Mouse (Mus musculus) mesoderm, embryonic 11.5 days (tissue): ENCODE data around the gene Glycam1.
"Not testable (repeated sequence)": the region's sequence is repeated elsewhere in the genome, so short reads cannot be mapped to it uniquely, and the experiment has no call there.

Experiments
- DNase-seq: peaks from one replicate; pipeline ENCODE4 v3.0.0-alpha.2; 2012; ENCODE audit warnings: low read depth, low spot score

The Glycam1 gene

GRCm38 (mm10) chr15:103564981-103565380 is at the start of gene Glycam1:
Gene Glycam1, minus strand, starts transcription at chr15:103565081.
- DNase-seq = no peak

DNA sequence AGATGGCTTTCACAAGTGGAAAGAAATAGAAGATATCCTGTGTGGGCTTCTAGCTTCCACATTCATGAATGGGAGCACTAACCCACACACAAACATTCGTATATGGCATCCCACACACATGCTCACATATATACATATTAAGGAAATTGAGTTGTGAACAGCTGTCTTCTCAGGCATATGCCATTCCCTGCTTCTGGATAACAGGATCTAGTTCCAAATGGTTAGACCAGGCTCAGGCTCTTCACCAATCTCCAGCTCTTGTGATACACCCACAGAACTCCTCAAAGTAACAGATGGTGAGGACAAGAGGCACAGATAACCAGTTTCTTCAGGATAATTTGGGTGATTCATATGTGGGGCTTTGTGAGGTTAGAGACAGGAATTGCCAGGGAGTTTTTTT is 39.6 kb upstream of the Glycam1 start:
- no peak for DNase-seq

DNA sequence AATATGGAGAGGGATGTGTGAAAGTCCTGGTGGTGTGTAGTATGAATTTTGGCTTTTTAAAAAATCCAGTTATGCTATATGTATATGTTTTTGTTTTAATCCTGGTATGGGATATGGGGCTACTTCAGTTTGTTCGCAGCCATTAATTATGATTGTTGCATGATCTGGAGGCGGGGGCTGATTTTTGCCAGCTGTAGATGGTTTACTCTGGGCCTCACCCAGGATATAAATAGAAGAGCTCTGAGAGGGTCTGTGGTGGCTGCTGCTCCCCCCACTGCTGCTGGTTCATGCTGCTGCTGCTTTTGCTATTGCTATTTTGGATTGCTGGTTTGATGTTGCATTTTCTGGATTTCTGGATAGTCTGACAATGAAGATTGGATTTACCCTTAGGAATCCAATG is 25.9 kb upstream of the Glycam1 start:
- no peak for DNase-seq

DNA sequence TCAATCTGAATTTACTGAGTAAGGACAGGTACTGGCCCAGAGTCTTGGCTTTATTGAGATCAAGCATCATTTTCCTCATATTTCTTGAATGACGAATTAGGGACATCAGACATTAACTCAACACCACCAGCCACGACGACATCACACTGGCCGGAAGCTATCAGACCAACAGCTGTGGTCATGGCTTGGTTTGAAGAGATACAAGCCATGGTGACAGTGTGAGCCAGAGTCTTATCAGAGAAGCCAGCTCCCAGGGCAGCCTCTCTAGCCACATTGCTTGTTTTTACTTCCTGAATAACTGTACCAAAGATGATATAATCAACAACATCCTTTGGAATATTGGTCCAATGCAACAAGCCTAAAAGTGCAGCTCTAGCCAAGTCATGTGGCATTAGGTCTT is 22.9 kb upstream of the Glycam1 start:
- not testable (repeated sequence) for DNase-seq

DNA sequence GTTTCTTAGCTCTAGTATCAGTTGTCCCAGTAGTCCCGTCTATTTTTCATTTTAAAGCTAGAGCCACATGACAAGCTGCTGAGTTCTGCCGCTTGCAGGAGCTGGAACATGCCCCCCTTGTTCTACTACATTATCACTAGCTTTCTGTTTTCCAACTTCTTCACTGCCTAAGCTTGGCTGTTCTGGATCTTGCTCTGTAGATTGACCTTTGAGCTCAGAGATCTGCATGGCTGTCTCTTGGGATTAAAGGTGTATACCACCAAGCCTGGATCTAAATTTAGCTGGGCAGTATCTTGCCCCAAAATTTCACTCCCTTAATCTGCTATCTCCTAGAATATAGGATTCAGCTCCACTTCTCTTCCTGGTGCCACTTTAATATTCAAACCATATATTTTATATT is 21.0 kb upstream of the Glycam1 start:
- no peak for DNase-seq

GRCm38 (mm10) chr15:103552096-103552690 is 12.7 kb downstream of the Glycam1 start:
- DNase-seq = peak; percentile 68

DNA sequence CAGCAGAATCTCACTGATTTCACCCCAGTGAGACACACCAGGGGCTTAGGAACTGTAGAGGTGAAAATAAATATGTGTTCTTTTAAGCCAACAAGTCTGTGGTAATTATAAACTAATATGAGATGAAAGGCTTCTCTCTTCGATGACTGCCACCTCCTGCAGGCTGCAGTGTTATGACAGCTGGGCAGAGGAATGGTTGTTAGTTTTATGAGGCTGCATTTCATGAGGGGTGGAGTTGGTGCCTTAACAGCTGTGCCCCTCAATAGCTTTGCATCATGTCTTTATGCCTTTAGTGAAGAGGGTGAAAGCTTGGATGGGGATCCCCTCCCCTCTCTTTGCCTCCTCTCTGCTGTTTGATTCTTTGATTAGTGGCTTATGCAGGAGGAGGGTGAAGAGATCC is 13.8 kb downstream of the Glycam1 start:
- peak; percentile 50 for DNase-seq

DNA sequence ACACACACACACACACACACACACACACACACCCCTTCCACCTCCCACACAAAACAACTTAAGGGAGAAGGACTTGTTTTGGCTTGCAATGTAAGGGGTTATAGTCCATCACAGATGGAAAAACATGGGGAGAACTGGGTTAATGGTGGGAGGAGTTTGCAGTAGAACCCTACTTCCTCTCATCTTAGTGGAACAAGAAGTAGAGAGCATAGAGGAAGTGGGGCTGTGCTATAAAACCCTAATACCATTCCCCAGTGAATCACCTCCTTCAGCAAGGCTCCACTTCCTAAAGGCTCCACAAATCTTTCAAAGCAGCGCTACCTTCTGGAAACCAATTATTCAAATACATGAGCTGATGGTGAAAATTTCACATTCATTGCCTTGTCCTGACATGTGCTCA is 15.4 kb downstream of the Glycam1 start:
- no peak for DNase-seq

- DNase-seq = no peak
Observed at GRCm38 (mm10) chr15:103547983-103548382, 16.9 kb downstream of the Glycam1 start.

DNA sequence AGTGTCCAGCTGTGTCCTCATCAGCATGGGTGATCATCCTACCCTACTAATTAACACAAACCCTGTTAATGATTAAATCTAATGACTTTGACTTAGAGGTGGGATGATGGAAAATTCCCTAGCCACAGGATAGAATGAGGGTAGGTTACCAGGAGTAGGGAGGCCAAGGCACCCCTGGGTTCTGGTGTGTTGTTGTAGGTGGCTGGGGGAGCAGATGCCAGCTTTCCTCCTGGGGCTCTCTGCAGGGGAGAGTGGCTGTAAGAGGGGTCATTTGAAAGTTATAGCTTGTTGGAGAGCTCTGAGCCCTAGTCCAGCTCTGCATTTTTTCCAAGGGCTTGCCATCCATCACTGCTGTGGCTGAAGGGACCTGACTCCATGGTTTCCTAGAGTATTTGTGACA is 22.4 kb downstream of the Glycam1 start:
- no peak for DNase-seq

DNA sequence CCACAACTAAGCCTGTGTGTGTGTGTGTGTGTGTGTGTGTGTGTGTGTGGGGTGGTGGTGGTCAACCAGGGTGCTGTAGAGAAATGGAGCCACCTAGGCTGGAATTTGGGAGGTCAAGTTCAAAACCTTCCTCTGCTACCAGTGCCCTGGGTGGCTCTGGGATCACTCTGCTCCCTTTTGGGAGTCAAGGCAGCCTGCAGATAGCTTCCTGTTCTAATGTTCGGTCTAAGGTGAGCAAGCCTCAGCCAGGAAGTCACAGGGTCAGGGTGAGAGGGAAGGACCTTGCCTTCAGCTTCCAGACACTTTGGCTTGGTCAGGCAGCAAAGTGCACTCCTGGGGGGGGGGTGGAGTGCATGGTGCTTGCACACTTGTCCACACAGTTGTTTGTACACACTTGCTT is 24.2 kb downstream of the Glycam1 start:
- no peak for DNase-seq

DNA sequence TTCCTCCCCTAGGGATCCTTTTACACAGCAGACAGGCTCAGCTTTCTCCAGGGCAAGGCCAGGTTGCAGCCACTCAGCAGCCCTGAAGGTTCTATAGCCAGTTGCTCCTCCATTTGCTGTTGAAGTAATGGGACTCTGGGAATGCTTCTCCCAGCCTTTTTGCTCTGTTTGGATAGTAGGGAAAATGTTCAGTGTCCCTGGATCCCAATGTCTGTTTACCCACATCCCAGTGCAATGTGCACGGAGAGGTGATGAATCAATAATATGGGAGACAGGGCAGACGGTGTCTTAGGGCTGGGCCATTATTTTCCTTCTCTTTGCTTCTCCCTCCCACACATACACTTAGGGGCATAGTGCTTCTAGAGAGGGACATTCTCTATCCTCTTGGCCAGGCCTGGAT is 25.6 kb downstream of the Glycam1 start:
- DNase-seq = no peak

DNA sequence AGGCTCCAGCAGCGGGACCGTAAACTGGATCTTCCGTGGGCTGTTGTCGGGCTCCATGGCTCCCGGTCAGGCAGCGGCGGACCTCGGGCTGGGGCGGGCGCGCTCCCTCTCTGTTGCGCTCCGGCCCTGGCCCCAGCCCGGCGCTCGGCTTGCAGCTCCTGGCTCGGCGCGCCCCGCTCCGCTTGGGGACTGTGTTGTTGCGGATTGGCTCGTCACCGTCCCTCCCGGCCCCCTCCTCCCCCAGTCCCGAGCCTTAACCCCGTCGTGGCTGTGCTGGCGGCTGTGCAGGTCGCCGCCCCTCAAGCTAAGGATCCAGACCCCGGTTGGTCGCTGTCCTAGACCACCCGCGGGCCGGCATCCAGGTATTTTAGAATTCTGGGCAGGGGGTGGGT is 27.1 kb downstream of the Glycam1 start, which contains the start of gene Ppp1r1a:
TSS of gene Ppp1r1a (minus strand) at position 182 of the 392 bp plus-strand sequence.
- DNase-seq = peak; percentile 65

DNA sequence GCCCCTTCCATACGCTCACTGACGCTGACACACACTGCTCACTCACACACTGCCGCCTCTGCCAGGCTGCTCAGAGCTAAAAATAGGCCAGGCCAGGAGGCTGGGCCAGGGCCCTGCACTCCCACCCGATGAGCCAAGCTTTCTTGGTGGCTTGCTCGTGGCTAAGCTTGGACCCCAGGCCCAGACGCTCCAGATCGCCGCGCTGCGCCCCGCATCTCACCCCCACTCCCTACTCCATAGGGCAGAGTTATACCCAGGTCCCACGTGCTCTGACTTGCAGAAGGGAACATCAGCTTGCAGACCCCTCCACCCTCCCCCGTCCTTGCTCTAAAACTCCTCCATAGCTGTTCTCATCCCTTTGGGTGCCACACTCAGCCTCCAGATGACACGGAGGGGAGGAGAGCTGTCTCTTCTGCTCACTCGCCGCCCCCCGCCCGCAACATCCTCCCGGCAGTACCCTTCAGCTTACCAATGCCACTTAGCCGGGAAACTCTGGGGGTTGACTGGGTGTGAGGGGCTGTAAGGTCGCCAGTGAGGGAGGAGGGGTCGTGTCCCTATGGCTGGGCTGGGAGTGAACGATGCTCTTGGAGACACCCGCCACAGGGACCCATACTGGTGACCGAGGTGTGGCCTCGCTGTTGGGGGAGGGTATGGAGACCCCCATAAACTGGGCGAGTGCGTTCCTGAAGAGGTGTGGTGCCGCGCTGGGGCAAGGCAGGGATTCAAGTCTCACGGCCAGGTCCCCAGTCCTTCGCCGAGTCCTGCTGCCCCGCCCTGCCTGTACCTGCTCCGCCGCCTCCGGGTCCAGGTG is 27.7 kb downstream of the Glycam1 start:
- peak; percentile 12 for DNase-seq

DNA sequence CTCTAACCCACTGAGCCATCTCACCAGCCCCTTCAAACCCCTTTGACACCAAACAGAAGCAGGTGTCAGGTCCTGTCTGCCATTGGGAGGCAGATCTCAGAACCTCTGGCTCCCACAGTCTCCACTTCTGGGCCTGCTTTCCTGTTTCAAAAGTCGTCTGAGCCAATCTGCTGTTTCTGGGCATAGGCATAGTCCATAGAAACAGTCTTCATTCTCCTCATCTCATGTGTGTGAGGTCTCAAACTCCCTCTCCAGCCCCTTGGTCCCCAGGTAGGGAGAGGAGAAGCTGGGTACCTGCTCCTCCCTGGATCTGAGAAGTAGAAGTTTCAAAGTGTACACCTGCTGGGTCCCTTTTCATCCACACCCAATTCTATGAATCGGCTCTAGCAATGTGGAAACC is 28.4 kb downstream of the Glycam1 start:
- DNase-seq = no peak

- no peak for DNase-seq
Observed at GRCm38 (mm10) chr15:103535786-103536185, 29.1 kb downstream of the Glycam1 start.

GRCm38 (mm10) chr15:103535030-103535429 is 29.9 kb downstream of the Glycam1 start:
- no peak for DNase-seq

- DNase-seq = no peak
Observed at GRCm38 (mm10) chr15:103534054-103534620, 30.7 kb downstream of the Glycam1 start.

GRCm38 (mm10) chr15:103530372-103530771 is 34.5 kb downstream of the Glycam1 start:
- DNase-seq = peak; percentile 78

- peak; percentile 26 for DNase-seq
Observed at GRCm38 (mm10) chr15:103523156-103523555, 41.7 kb downstream of the Glycam1 start.

- DNase-seq = no peak
Observed at GRCm38 (mm10) chr15:103522458-103523099, 42.3 kb downstream of the Glycam1 start.
